Mouse (Mus musculus): Measurements from ENCODE around the gene Foxp1. TPM values are rescaled to one million over a fixed set of nuclear protein-coding genes. Genes with fewer than 3 reads are reported as not detected.

The Foxp1 gene
- polyA plus RNA-seq, 1 experiment from 2014 or later, result 88.1 TPM

- Histone ChIP-seq H3K36me3 (ENCODE audit: control insufficient read depth, insufficient read depth, low read length) (no peaks in the 10 kb centered on the region), H3K4me3 (ENCODE audit: control insufficient read depth in 1 of 2, insufficient read depth in 1 of 2, low read depth in 1 of 2, low read length in 2 of 2) (no peak overlapping the region), H3K27ac (replicated peaks in 1 of 2; ENCODE audit: control insufficient read depth in 1 of 2, insufficient read depth in 1 of 2, low read depth in 2 of 2, low read length in 2 of 2) (no peak overlapping the region), H3K27me3 (ENCODE audit: control insufficient read depth, insufficient read depth, low read length) (no peaks in the 10 kb centered on the region), H3K4me1 (ENCODE audit: control insufficient read depth in 2 of 2, insufficient read depth in 2 of 2, low read length in 2 of 2) (peaks cover 2 to 13% of the 10 kb centered on the region in 2 experiments; a peak in 3 of 4 replicates), H3K9me3 (ENCODE audit: control insufficient read depth, low read length) (no peaks in the 10 kb centered on the region), H3K9ac (ENCODE audit: low read length) (no peak overlapping the region), H3K4me2 (ENCODE audit: low read length) (no peak overlapping the region)
- WGBS, result 96% methylated on average over 2 of the region's 2 CpGs
- ATAC-seq (ENCODE audit: insufficient number of reproducible peaks, insufficient read depth, low FRiP score, low read depth), result no peak
Observed at GRCm38 (mm10) chr6:99053998-99054397, 468.5 kb downstream of the Foxp1 start.

- no peak for ATAC-seq (ENCODE audit: insufficient number of reproducible peaks, insufficient read depth, low FRiP score, low read depth)
Observed at GRCm38 (mm10) chr6:99053111-99053510, 469.4 kb downstream of the Foxp1 start.

GRCm38 (mm10) chr6:99051724-99052123, 470.8 kb downstream of the Foxp1 start:
- no peak for ATAC-seq (ENCODE audit: insufficient number of reproducible peaks, insufficient read depth, low FRiP score, low read depth)
- no peaks in the 10 kb centered on the region for H3K27me3 ChIP-seq (ENCODE audit: control insufficient read depth, insufficient read depth, low read length)
- H3K4me1 ChIP-seq (ENCODE audit: control insufficient read depth in 2 of 2, insufficient read depth in 2 of 2, low read length in 2 of 2), result peaks cover 5 to 7% of the 10 kb centered on the region in 2 experiments
- no peaks in the 10 kb centered on the region for H3K36me3 ChIP-seq (ENCODE audit: control insufficient read depth, insufficient read depth, low read length)
- no peak overlapping the region for H3K4me2 ChIP-seq (ENCODE audit: low read length)
- H3K4me3 ChIP-seq (ENCODE audit: control insufficient read depth in 1 of 2, insufficient read depth in 1 of 2, low read depth in 1 of 2, low read length in 2 of 2), result no peak overlapping the region
- H3K27ac ChIP-seq (replicated peaks in 1 of 2; ENCODE audit: control insufficient read depth in 1 of 2, insufficient read depth in 1 of 2, low read depth in 2 of 2, low read length in 2 of 2), result no peak overlapping the region
- no peaks in the 10 kb centered on the region for H3K9me3 ChIP-seq (ENCODE audit: control insufficient read depth, low read length)
- no peak overlapping the region for H3K9ac ChIP-seq (ENCODE audit: low read length)

More at GRCm38 (mm10) chr6:99053111-99053510, 469.4 kb downstream of the Foxp1 start:
- H3K4me1 ChIP-seq (ENCODE audit: control insufficient read depth in 2 of 2, insufficient read depth in 2 of 2, low read length in 2 of 2), result peaks cover 2 to 5% of the 10 kb centered on the region in 2 experiments; a peak in 3 of 4 replicates
- no peak overlapping the region for H3K4me2 ChIP-seq (ENCODE audit: low read length)
- no peak overlapping the region for H3K4me3 ChIP-seq (ENCODE audit: control insufficient read depth in 1 of 2, insufficient read depth in 1 of 2, low read depth in 1 of 2, low read length in 2 of 2)
- no peaks in the 10 kb centered on the region for H3K9me3 ChIP-seq (ENCODE audit: control insufficient read depth, low read length)
- H3K9ac ChIP-seq (ENCODE audit: low read length), result no peak overlapping the region
- WGBS, result 49% methylated on average over 7 of the region's 7 CpGs
- no peak overlapping the region for H3K27ac ChIP-seq (replicated peaks in 1 of 2; ENCODE audit: control insufficient read depth in 1 of 2, insufficient read depth in 1 of 2, low read depth in 2 of 2, low read length in 2 of 2)
- H3K36me3 ChIP-seq (ENCODE audit: control insufficient read depth, insufficient read depth, low read length), result no peaks in the 10 kb centered on the region
- no peaks in the 10 kb centered on the region for H3K27me3 ChIP-seq (ENCODE audit: control insufficient read depth, insufficient read depth, low read length)

- H3K4me3 ChIP-seq (ENCODE audit: control insufficient read depth in 1 of 2, insufficient read depth in 1 of 2, low read depth in 1 of 2, low read length in 2 of 2), result no peak overlapping the region
- no peak for ATAC-seq (ENCODE audit: insufficient number of reproducible peaks, insufficient read depth, low FRiP score, low read depth)
- no peak overlapping the region for H3K4me2 ChIP-seq (ENCODE audit: low read length)
- WGBS, result 82% methylated on average over 3 of the region's 3 CpGs
- no peak overlapping the region for H3K9ac ChIP-seq (ENCODE audit: low read length)
- no peak overlapping the region for H3K27ac ChIP-seq (replicated peaks in 1 of 2; ENCODE audit: control insufficient read depth in 1 of 2, insufficient read depth in 1 of 2, low read depth in 2 of 2, low read length in 2 of 2)
- H3K4me1 ChIP-seq (ENCODE audit: control insufficient read depth in 2 of 2, insufficient read depth in 2 of 2, low read length in 2 of 2), result peaks cover 2 to 7% of the 10 kb centered on the region in 2 experiments; a peak in 3 of 4 replicates
- no peaks in the 10 kb centered on the region for H3K27me3 ChIP-seq (ENCODE audit: control insufficient read depth, insufficient read depth, low read length)
- no peaks in the 10 kb centered on the region for H3K9me3 ChIP-seq (ENCODE audit: control insufficient read depth, low read length)
- no peaks in the 10 kb centered on the region for H3K36me3 ChIP-seq (ENCODE audit: control insufficient read depth, insufficient read depth, low read length)
Observed at GRCm38 (mm10) chr6:99050288-99051006, 472.1 kb downstream of the Foxp1 start.

GRCm38 (mm10) chr6:99047322-99047721, 475.2 kb downstream of the Foxp1 start:
- H3K27me3 ChIP-seq (ENCODE audit: control insufficient read depth, insufficient read depth, low read length), result no peaks in the 10 kb centered on the region
- no peak overlapping the region for H3K9ac ChIP-seq (ENCODE audit: low read length)
- H3K27ac ChIP-seq (replicated peaks in 1 of 2; ENCODE audit: control insufficient read depth in 1 of 2, insufficient read depth in 1 of 2, low read depth in 2 of 2, low read length in 2 of 2), result 0 out of 4 replicates have a peak overlapping the region, but pooled peaks of 1 of the 2 experiments have one; percentile 28
- no peaks in the 10 kb centered on the region for H3K36me3 ChIP-seq (ENCODE audit: control insufficient read depth, insufficient read depth, low read length)
- H3K4me3 ChIP-seq (ENCODE audit: control insufficient read depth in 1 of 2, insufficient read depth in 1 of 2, low read depth in 1 of 2, low read length in 2 of 2), result no peak overlapping the region
- WGBS, result 51% methylated on average over 5 of the region's 5 CpGs
- H3K4me2 ChIP-seq (ENCODE audit: low read length), result no peak overlapping the region
- H3K9me3 ChIP-seq (ENCODE audit: control insufficient read depth, low read length), result no peaks in the 10 kb centered on the region
- no peak for ATAC-seq (ENCODE audit: insufficient number of reproducible peaks, insufficient read depth, low FRiP score, low read depth)
- peaks cover 2 to 15% of the 10 kb centered on the region in 2 experiments; a peak in 3 of 4 replicates for H3K4me1 ChIP-seq (ENCODE audit: control insufficient read depth in 2 of 2, insufficient read depth in 2 of 2, low read length in 2 of 2)

DNA sequence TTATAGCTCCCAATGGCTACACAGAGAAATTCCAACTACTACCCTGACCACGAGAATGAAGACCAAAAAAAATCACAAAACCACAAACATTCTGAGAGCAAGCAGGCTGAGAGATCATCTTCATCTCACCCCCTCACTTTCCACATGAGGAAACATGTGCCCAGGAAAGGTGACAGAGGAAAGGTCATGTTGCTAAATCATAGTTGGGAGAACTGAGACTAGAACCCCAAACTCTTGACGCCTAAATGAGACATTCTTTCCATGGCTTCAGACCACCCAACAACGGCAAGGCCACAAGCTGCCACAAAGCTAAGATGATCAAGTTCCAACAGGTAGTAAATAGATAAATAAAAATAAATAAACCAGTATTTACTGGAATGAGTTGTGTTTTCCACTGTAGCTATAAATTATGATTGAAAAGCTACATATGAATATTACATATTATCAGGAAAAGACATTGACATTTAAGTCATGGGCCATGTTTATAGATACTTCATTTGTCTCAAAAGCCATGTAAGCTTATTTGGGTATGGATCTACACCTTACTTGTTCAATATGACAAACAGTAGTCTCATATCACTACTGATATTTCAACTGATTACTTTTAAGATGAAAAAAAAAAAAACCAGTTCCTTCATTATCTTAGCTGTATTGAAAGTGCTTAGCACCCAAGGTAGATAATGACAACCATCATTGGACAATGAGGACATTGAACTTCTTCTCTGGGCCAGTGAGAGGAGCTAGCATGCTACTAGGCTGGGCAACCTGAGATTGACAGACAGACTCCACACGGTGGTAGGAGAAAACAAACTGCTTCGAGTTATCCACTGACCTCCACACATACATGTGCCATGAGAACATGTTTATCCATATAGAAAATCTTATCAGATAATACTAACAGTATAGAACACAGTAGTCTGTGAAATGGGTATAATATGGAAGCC, 476.4 kb downstream of the Foxp1 start:
- Histone ChIP-seq H3K4me2 (ENCODE audit: low read length) (no peak overlapping the region), H3K4me3 (ENCODE audit: control insufficient read depth in 1 of 2, insufficient read depth in 1 of 2, low read depth in 1 of 2, low read length in 2 of 2) (no peak overlapping the region), H3K36me3 (ENCODE audit: control insufficient read depth, insufficient read depth, low read length) (no peaks in the 10 kb centered on the region), H3K4me1 (ENCODE audit: control insufficient read depth in 2 of 2, insufficient read depth in 2 of 2, low read length in 2 of 2) (peaks cover 2 to 15% of the 10 kb centered on the region in 2 experiments; a peak in 3 of 4 replicates), H3K9me3 (ENCODE audit: control insufficient read depth, low read length) (no peaks in the 10 kb centered on the region), H3K27me3 (ENCODE audit: control insufficient read depth, insufficient read depth, low read length) (no peaks in the 10 kb centered on the region), H3K27ac (replicated peaks in 1 of 2; ENCODE audit: control insufficient read depth in 1 of 2, insufficient read depth in 1 of 2, low read depth in 2 of 2, low read length in 2 of 2) (no peak overlapping the region), H3K9ac (ENCODE audit: low read length) (no peak overlapping the region)
- WGBS, result 75% methylated on average over 5 of the region's 5 CpGs
- no peak for ATAC-seq (ENCODE audit: insufficient number of reproducible peaks, insufficient read depth, low FRiP score, low read depth)

GRCm38 (mm10) chr6:99043932-99044664, 478.4 kb downstream of the Foxp1 start:
- ATAC-seq (ENCODE audit: insufficient number of reproducible peaks, insufficient read depth, low FRiP score, low read depth), result no peak
- Histone ChIP-seq H3K9ac (ENCODE audit: low read length) (no peak overlapping the region), H3K4me2 (ENCODE audit: low read length) (no peak overlapping the region), H3K4me1 (ENCODE audit: control insufficient read depth in 2 of 2, insufficient read depth in 2 of 2, low read length in 2 of 2) (peaks cover 4 to 15% of the 10 kb centered on the region in 2 experiments; a peak in 3 of 4 replicates), H3K27me3 (ENCODE audit: control insufficient read depth, insufficient read depth, low read length) (no peaks in the 10 kb centered on the region), H3K36me3 (ENCODE audit: control insufficient read depth, insufficient read depth, low read length) (no peaks in the 10 kb centered on the region), H3K4me3 (ENCODE audit: control insufficient read depth in 1 of 2, insufficient read depth in 1 of 2, low read depth in 1 of 2, low read length in 2 of 2) (no peak overlapping the region), H3K9me3 (ENCODE audit: control insufficient read depth, low read length) (no peaks in the 10 kb centered on the region), H3K27ac (replicated peaks in 1 of 2; ENCODE audit: control insufficient read depth in 1 of 2, insufficient read depth in 1 of 2, low read depth in 2 of 2, low read length in 2 of 2) (no peak overlapping the region)
- 81% methylated on average over 12 of the region's 12 CpGs for WGBS

Data from heart, embryonic 14.5 days (tissue).